Mouse (Mus musculus) MEL (cell line): ENCODE data around the gene Med12l. TPM values are rescaled to one million over a fixed set of nuclear protein-coding genes. Genes with fewer than 3 reads are reported as not detected.

Source experiments
- DNase-seq: peaks from one replicate; pipeline ENCODE4 v3.0.0; 2011; ENCODE audit warnings: low read depth, low spot score
- H3K27ac ChIP-seq: 2 replicates; pipeline ENCODE4 v1.5.1; 2012; ENCODE audit warnings: low read depth, mild to moderate bottlenecking, control low read depth, low read length, moderate library complexity; ENCODE audit not compliant: control insufficient read depth
- H3K27me3 ChIP-seq, 2 experiments: fragments of 150-350 bp in 1 of 2; sonication (generic) in 1 of 2; 2 replicates each; pipeline ENCODE4 v1.6.1; 2012; ENCODE audit warnings: low read length in 2 of 2, mild to moderate bottlenecking in 2 of 2, improper control_type of control experiment in 1 of 2, moderate library complexity in 1 of 2; ENCODE audit not compliant: insufficient read depth in 2 of 2, control insufficient read depth in 1 of 2
- H3K36me3 ChIP-seq, 2 experiments: 2 replicates each; pipeline ENCODE4 v1.6.1; 2012 to 2014; ENCODE audit warnings: low read length in 2 of 2, improper control_type of control experiment in 1 of 2, inconsistent platforms in 1 of 2, mild to moderate bottlenecking in 1 of 2; ENCODE audit not compliant: insufficient read depth in 2 of 2, control insufficient read depth in 1 of 2
- H3K4me1 ChIP-seq, 2 experiments: fragments of 150-350 bp in 1 of 2; sonication (generic) in 1 of 2; 2 replicates each; pipeline ENCODE4 v1.6.1; 2012; ENCODE audit warnings: low read length in 2 of 2, improper control_type of control experiment in 1 of 2, mild to moderate bottlenecking in 1 of 2; ENCODE audit not compliant: insufficient read depth in 2 of 2, control insufficient read depth in 1 of 2
- H3K4me3 ChIP-seq, 2 experiments: fragments of 150-350 bp in 1 of 2; sonication (generic) in 1 of 2; 2 replicates each; pipeline ENCODE4 v1.5.1; 2012; ENCODE audit warnings: low read depth in 2 of 2, low read length in 2 of 2, mild to moderate bottlenecking in 2 of 2, moderate library complexity in 2 of 2, control low read depth in 1 of 2, improper control_type of control experiment in 1 of 2; ENCODE audit not compliant: control insufficient read depth in 1 of 2, insufficient read depth in 1 of 2
- H3K79me2 ChIP-seq: 2 replicates; pipeline ENCODE4 v1.6.1; 2012; ENCODE audit warnings: mild to moderate bottlenecking, low read length, moderate library complexity; ENCODE audit not compliant: control insufficient read depth, poor library complexity, insufficient read depth
- H3K9ac ChIP-seq: 2 replicates; pipeline ENCODE4 v1.6.1; 2012; ENCODE audit warnings: low read depth, mild to moderate bottlenecking, control low read depth, low read length, moderate library complexity; ENCODE audit not compliant: control insufficient read depth, poor library complexity, severe bottlenecking
- H3K9me3 ChIP-seq: fragments of 150-350 bp; sonication (generic); replicated peaks from 2 replicates; pipeline ENCODE4 v1.6.1; 2012; ENCODE audit warnings: mild to moderate bottlenecking, low read length, improper control_type of control experiment, moderate library complexity; ENCODE audit not compliant: insufficient read depth
- CHD2 ChIP-seq: IDR thresholded peaks from 2 replicates; pipeline ENCODE4 v1.6.1; 2011; ENCODE audit warnings: low read length, improper control_type of control experiment
- CTCF ChIP-seq, 3 experiments: IDR thresholded peaks in 2 of 3; conservative IDR thresholded peaks in 1 of 3; 2 replicates each; pipeline ENCODE4 v1.5.1; 2011 to 2012; ENCODE audit warnings: low read length in 3 of 3, low read depth in 2 of 3, mild to moderate bottlenecking in 2 of 3, improper control_type of control experiment in 1 of 3, inconsistent platforms in 1 of 3, mixed read lengths in 1 of 3, moderate library complexity in 1 of 3; ENCODE audit not compliant: control insufficient read depth in 1 of 3, insufficient read depth in 1 of 3, poor library complexity in 1 of 3, severe bottlenecking in 1 of 3
- E2F4 ChIP-seq: IDR thresholded peaks from 2 replicates; pipeline ENCODE4 v1.6.1; 2011; ENCODE audit warnings: low read depth, low read length, improper control_type of control experiment, borderline replicate concordance
- GABPA ChIP-seq: IDR thresholded peaks from 2 replicates; pipeline ENCODE4 v1.6.1; 2012; ENCODE audit warnings: low read depth, mild to moderate bottlenecking, inconsistent platforms, low read length, improper control_type of control experiment, moderate library complexity
- GATA1 ChIP-seq: IDR thresholded peaks from 2 replicates; pipeline ENCODE4 v1.6.1; 2011; ENCODE audit warnings: low read depth, low read length, improper control_type of control experiment
- HCFC1 ChIP-seq: IDR thresholded peaks from 2 replicates; pipeline ENCODE4 v1.6.1; 2012; ENCODE audit warnings: low read depth, mild to moderate bottlenecking, inconsistent platforms, low read length, improper control_type of control experiment, moderate library complexity
- KAT2A ChIP-seq: conservative IDR thresholded peaks from 2 replicates; pipeline ENCODE4 v1.6.1; 2012; ENCODE audit warnings: low read depth, low read length, improper control_type of control experiment, inconsistent platforms
- MAFK ChIP-seq: IDR thresholded peaks from 2 replicates; pipeline ENCODE4 v1.6.1; 2011; ENCODE audit warnings: low read depth, mild to moderate bottlenecking, low read length, improper control_type of control experiment, borderline replicate concordance
- MAX ChIP-seq: IDR thresholded peaks from 2 replicates; pipeline ENCODE4 v1.6.1; 2011; ENCODE audit warnings: low read length, improper control_type of control experiment
- MAZ ChIP-seq: IDR thresholded peaks from 2 replicates; pipeline ENCODE4 v1.6.1; 2012; ENCODE audit warnings: low read depth, mild to moderate bottlenecking, inconsistent platforms, low read length, improper control_type of control experiment
- MEF2A ChIP-seq: IDR thresholded peaks from 2 replicates; pipeline ENCODE4 v1.6.1; 2014; ENCODE audit warnings: low read depth, mild to moderate bottlenecking, inconsistent platforms, low read length, improper control_type of control experiment; ENCODE audit not compliant: poor library complexity, insufficient replicate concordance, severe bottlenecking; ENCODE audit errors: extremely low read depth
- MXI1 ChIP-seq: IDR thresholded peaks from 2 replicates; pipeline ENCODE4 v1.6.1; 2011; ENCODE audit warnings: mild to moderate bottlenecking, low read depth, low read length, improper control_type of control experiment
- MYC ChIP-seq: IDR thresholded peaks from 2 replicates; pipeline ENCODE4 v1.6.1; 2011; ENCODE audit warnings: low read depth, mild to moderate bottlenecking, low read length, improper control_type of control experiment, moderate library complexity
- NRF1 ChIP-seq: IDR thresholded peaks from 2 replicates; pipeline ENCODE4 v1.6.1; 2014; ENCODE audit warnings: low read depth, mild to moderate bottlenecking, inconsistent platforms, low read length, improper control_type of control experiment, moderate library complexity; ENCODE audit not compliant: poor library complexity, insufficient read depth, severe bottlenecking
- SIN3A ChIP-seq: IDR thresholded peaks from 2 replicates; pipeline ENCODE4 v1.6.1; 2012; ENCODE audit warnings: low read length, improper control_type of control experiment, inconsistent platforms
- UBTF ChIP-seq: IDR thresholded peaks from 2 replicates; pipeline ENCODE4 v1.6.1; 2012; ENCODE audit warnings: low read depth, mild to moderate bottlenecking, inconsistent platforms, low read length, improper control_type of control experiment, moderate library complexity, borderline replicate concordance; ENCODE audit not compliant: insufficient read depth
- USF2 ChIP-seq, 2 experiments: IDR thresholded peaks; 2 replicates each; pipeline ENCODE4 v1.6.1; 2011 to 2012; ENCODE audit warnings: improper control_type of control experiment in 2 of 2, low read length in 2 of 2, borderline replicate concordance in 1 of 2, inconsistent platforms in 1 of 2, low read depth in 1 of 2, mild to moderate bottlenecking in 1 of 2; ENCODE audit not compliant: insufficient read depth in 1 of 2
- ZC3H11A ChIP-seq: IDR thresholded peaks from 2 replicates; pipeline ENCODE4 v1.6.1; 2012; ENCODE audit warnings: low read depth, mild to moderate bottlenecking, inconsistent platforms, low read length, improper control_type of control experiment
- ZKSCAN1 ChIP-seq: IDR thresholded peaks from 2 replicates; pipeline ENCODE4 v1.6.1; 2012; ENCODE audit warnings: low read depth, mild to moderate bottlenecking, inconsistent platforms, low read length, improper control_type of control experiment, moderate library complexity
- ZMIZ1 ChIP-seq: IDR thresholded peaks from 2 replicates; pipeline ENCODE4 v1.6.1; 2012; ENCODE audit warnings: low read depth, mild to moderate bottlenecking, inconsistent platforms, low read length, improper control_type of control experiment, moderate library complexity
- polyA plus RNA-seq, 2 experiments: library from polyadenylated mRNA; stranded (reverse) in 1 of 2; unstranded in 1 of 2; fragments of >175 nt in 1 of 2; fragments of >200 nt in 1 of 2; gene quantifications; 2 replicates each; pipeline versions ENCODE4 v1.2.1 to v1.2.4; 2012; ENCODE audit warnings: low replicate concordance in 2 of 2, low read depth in 1 of 2; ENCODE audit not compliant: insufficient read length in 2 of 2, insufficient read depth in 1 of 2, missing spikeins in 1 of 2
- total RNA-seq: library from RNA; depleted of rRNA; stranded (reverse); fragments of 300-350 nt; gene quantifications from 2 replicates; pipeline ENCODE4 v1.2.3, GENCODE M21; 2012

Gene Med12l
- total and polyA plus RNA-seq, 3 experiments = 0.03 TPM; not detected in 2

DNA sequence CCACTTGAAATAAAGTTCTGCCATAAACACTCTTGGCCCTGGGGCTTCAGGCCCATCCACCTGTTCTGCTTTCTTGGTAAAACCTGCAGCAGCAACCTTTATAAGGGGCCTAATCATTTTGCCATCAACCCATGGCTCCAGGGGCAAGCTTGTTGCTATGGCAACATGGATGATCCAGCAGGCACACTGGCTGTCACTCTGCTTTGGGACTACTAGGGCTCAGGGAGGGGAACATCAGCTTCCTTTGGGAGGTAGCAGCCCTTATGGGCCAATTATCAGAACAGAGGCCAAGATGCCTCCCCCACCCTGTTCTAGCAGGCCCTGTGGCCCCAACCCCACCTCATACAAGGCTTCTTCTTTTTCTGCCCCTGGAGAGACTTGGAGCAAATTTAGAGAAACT lies 13.5 kb upstream of the Med12l start:
- H3K4me1 ChIP-seq = no peaks in the 10 kb centered on the region
- H3K27ac ChIP-seq = no peak overlapping the region
- no peaks in the 10 kb centered on the region for H3K36me3 ChIP-seq
- no peak for DNase-seq
- H3K9me3 ChIP-seq = no peaks in the 10 kb centered on the region
- no peaks in the 10 kb centered on the region for H3K79me2 ChIP-seq
- H3K9ac ChIP-seq = no peak overlapping the region
- H3K27me3 ChIP-seq = no peaks in the 10 kb centered on the region
- no peak for TF ChIP-seq NRF1
- no peak for TF ChIP-seq USF2 (IDR thresholded peaks at IDR 0.05; ENCODE audit: borderline replicate concordance in 1 of 2, insufficient read depth in 1 of 2, low read depth in 1 of 2, low read length in 2 of 2)
- TF ChIP-seq ZC3H11A = no peak
- TF ChIP-seq E2F4 = no peak
- TF ChIP-seq CHD2 = no peak
- no peak for TF ChIP-seq KAT2A
- TF ChIP-seq GABPA = no peak
- TF ChIP-seq MYC = no peak
- no peak for TF ChIP-seq MAX
- no peak for TF ChIP-seq MEF2A
- no peak for TF ChIP-seq CTCF (IDR thresholded peaks at IDR 0.05 in 2 of 3, conservative IDR thresholded peaks at IDR 0.05 in 1 of 3; ENCODE audit: control insufficient read depth in 1 of 3, insufficient read depth in 1 of 3, low read depth in 2 of 3, low read length in 3 of 3, poor library complexity in 1 of 3, severe bottlenecking in 1 of 3)
- TF ChIP-seq UBTF = no peak
- no peak for TF ChIP-seq MAZ
- TF ChIP-seq ZMIZ1 = no peak
- no peak for TF ChIP-seq ZKSCAN1
- no peak for TF ChIP-seq MXI1
- TF ChIP-seq HCFC1 = no peak
- TF ChIP-seq SIN3A = no peak
- TF ChIP-seq GATA1 = no peak
- no peak overlapping the region for H3K4me3 ChIP-seq

DNA sequence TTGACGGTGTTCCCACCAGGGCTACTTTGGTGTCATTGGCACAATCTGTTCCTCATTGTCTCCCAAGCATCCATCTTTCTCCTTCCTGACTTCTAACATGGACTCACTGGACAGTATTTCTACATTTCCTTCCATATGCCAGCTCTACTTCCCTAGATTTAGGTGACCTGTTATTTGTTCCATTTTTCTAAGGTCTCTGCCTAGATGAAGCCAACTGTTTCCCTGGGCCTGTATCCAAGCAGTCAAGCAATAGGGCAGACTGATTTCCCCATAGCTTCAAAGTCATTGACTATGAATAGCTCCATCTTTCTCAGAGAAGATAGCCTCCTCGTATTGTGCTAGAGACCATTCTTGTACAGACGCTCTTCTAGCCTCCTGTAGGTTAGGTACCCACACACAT lies 12.0 kb upstream of the Med12l start:
- no peaks in the 10 kb centered on the region for H3K9me3 ChIP-seq
- no peak overlapping the region for H3K9ac ChIP-seq
- H3K36me3 ChIP-seq = no peaks in the 10 kb centered on the region
- no peak for TF ChIP-seq MAFK
- no peak for TF ChIP-seq MAX
- no peak for TF ChIP-seq ZC3H11A
- no peak for TF ChIP-seq MEF2A
- no peak for TF ChIP-seq ZKSCAN1
- TF ChIP-seq GATA1 = no peak
- no peak for TF ChIP-seq USF2 (IDR thresholded peaks at IDR 0.05; ENCODE audit: borderline replicate concordance in 1 of 2, insufficient read depth in 1 of 2, low read depth in 1 of 2, low read length in 2 of 2)
- no peaks in the 10 kb centered on the region for H3K79me2 ChIP-seq
- no peak overlapping the region for H3K27ac ChIP-seq
- no peak overlapping the region for H3K4me3 ChIP-seq
- H3K4me1 ChIP-seq = no peaks in the 10 kb centered on the region
- no peak for DNase-seq
- no peaks in the 10 kb centered on the region for H3K27me3 ChIP-seq
